Mouse (Mus musculus): ENCODE results near the gene Wfdc9. TPM values are rescaled to one million over a fixed set of nuclear protein-coding genes. Genes with fewer than 3 reads are reported as not detected.

Gene Wfdc9
- polyA plus RNA-seq (2015; fragmentation: Nextera tagmentation; extraction: Ambion mirVana), result 0.58 TPM in 1 of 2 replicates, not detected in the other

DNA sequence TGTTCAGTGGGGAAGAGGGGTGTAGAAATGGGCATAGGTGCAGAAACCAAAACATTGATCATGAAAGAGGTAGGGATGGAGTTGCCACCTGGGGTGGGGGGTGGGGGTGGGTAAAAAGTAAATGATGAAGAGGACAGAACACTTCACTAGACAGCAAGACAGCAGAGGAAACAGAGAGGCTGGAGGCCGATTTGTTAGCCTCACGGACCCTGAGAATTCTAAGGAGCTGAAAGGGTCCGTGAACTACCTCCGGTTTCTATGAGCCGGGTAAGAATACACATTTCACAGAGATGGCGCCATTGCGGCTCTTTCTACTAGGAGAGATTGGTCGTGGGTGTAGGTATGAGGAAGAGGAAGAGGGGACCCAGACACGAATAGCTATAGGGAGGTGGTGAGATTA is at the start of gene Wfdc9:
Gene Wfdc9 (minus strand): TSS at position 101 of the 400 bp plus-strand sequence.
- Histone ChIP-seq H3K9ac (ENCODE audit: low read length) (no peak within 1 kb of the TSS), H3K27ac (replicated peaks) (no peak within 1 kb of the TSS), H3K4me3 (ENCODE audit: low read depth, low read length) (no peak within 1 kb of the TSS), H3K9me3 (ENCODE audit: control insufficient read depth, low read length) (no peaks in the 10 kb centered on the region), H3K4me1 (replicated peaks; ENCODE audit: control insufficient read depth, insufficient read depth) (no peaks in the 10 kb centered on the region), H3K4me2 (replicated peaks; ENCODE audit: low read depth) (no peak within 1 kb of the TSS), H3K36me3 (ENCODE audit: control insufficient read depth, insufficient read depth, low read length) (no peaks in the 10 kb centered on the region), H3K27me3 (ENCODE audit: control insufficient read depth, insufficient read depth, low read length) (no peaks in the 10 kb centered on the region)
- no peak for TF ChIP-seq EP300 (optimal IDR thresholded peaks at IDR 0.05)
- no peak for TF ChIP-seq CTCF (IDR thresholded peaks at IDR 0.05; ENCODE audit: low read depth)
- ATAC-seq (ENCODE audit: low FRiP score, low TSS enrichment) (no peak), DNase-seq (ENCODE audit: low spot score) (no peak)
- WGBS, result 82% methylated on average over 9 of the region's 9 CpGs

DNA sequence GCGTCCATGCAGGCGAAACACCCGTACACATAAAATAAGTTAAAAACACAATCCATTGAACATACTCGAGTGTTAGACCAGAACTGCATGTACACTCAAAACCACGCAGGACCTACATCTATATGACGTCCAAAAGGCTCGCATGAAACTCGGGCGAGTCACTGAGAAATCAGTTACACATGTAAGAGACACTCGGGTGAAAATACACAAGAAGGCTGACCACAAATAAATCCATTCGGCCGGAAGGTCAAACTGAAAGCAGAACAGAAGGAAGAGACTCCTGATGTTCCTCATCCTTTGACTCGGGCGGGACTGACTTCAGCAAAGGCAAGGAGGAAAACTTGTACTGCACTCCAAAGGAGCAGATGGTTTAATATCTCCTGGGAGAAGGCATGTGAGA is 49.6 kb upstream of the Wfdc9 start:
- Histone ChIP-seq H3K27ac (replicated peaks) (no peak overlapping the region), H3K27me3 (ENCODE audit: control insufficient read depth, insufficient read depth, low read length) (no peaks in the 10 kb centered on the region), H3K36me3 (ENCODE audit: control insufficient read depth, insufficient read depth, low read length) (no peaks in the 10 kb centered on the region), H3K9me3 (ENCODE audit: control insufficient read depth, low read length) (no peaks in the 10 kb centered on the region), H3K9ac (ENCODE audit: low read length) (no peak overlapping the region), H3K4me1 (replicated peaks; ENCODE audit: control insufficient read depth, insufficient read depth) (no peaks in the 10 kb centered on the region), H3K4me3 (ENCODE audit: low read depth, low read length) (no peak overlapping the region), H3K4me2 (replicated peaks; ENCODE audit: low read depth) (no peak overlapping the region)
- DNase-seq (ENCODE audit: low spot score), result no peak
- WGBS, result 91% methylated on average over 14 of the region's 14 CpGs
- no peak for ATAC-seq (ENCODE audit: low FRiP score, low TSS enrichment)
- no peak for TF ChIP-seq CTCF (IDR thresholded peaks at IDR 0.05; ENCODE audit: low read depth)
- TF ChIP-seq EP300 (optimal IDR thresholded peaks at IDR 0.05), result no peak

DNA sequence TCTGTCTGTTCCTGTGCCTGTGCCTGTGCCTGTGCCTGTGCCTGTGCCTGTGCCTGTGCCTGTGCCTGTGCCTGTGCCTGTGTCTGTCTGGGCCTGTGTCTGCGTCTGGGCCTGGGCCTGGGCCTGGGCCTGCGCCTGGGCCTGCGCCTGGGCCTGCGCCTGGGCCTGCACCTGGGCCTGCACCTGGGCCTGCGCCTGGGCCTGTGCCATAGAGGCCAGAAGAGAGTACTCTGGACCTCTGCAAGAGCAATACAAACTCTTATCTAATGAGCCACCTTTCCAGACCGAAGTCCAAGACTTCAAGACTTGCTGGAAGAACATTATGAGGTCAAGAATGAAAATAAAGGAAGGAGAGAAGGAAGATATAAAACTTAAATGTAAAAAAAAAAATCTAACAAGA is 48.9 kb upstream of the Wfdc9 start:
- Histone ChIP-seq H3K27me3 (ENCODE audit: control insufficient read depth, insufficient read depth, low read length) (no peaks in the 10 kb centered on the region), H3K4me2 (replicated peaks; ENCODE audit: low read depth) (no peak overlapping the region), H3K4me3 (ENCODE audit: low read depth, low read length) (no peak overlapping the region), H3K4me1 (replicated peaks; ENCODE audit: control insufficient read depth, insufficient read depth) (no peaks in the 10 kb centered on the region), H3K9ac (ENCODE audit: low read length) (no peak overlapping the region), H3K27ac (replicated peaks) (no peak overlapping the region), H3K9me3 (ENCODE audit: control insufficient read depth, low read length) (no peaks in the 10 kb centered on the region), H3K36me3 (ENCODE audit: control insufficient read depth, insufficient read depth, low read length) (no peaks in the 10 kb centered on the region)
- no peak for DNase-seq (ENCODE audit: low spot score)
- TF ChIP-seq CTCF (IDR thresholded peaks at IDR 0.05; ENCODE audit: low read depth) (no peak), EP300 (optimal IDR thresholded peaks at IDR 0.05) (no peak)
- no peak for ATAC-seq (ENCODE audit: low FRiP score, low TSS enrichment)
- WGBS, result 93% methylated on average over 6 of the region's 6 CpGs

DNA sequence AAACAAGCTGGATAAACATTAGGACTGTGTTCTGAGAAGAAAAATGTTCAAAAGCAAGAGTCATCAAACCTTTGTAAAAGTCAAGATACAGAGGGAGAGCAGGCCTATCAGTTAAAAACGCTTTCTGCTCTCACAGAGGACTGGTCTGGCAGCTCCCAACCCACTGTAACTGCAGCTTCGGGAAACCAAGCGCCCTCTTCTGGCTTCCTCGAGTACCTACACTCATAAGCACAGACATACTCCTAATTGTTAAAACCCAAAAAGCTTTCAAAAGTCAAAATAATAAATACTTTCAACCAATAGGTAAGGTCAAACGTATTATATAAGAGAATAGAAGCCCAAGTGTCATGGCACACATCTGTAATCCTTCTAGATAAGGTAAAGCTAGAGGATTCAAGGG is 47.9 kb upstream of the Wfdc9 start:
- WGBS, result 83% methylated on average over 5 of the region's 5 CpGs
- Histone ChIP-seq H3K4me2 (replicated peaks; ENCODE audit: low read depth) (no peak overlapping the region), H3K27ac (replicated peaks) (no peak overlapping the region), H3K4me3 (ENCODE audit: low read depth, low read length) (no peak overlapping the region), H3K4me1 (replicated peaks; ENCODE audit: control insufficient read depth, insufficient read depth) (no peaks in the 10 kb centered on the region), H3K36me3 (ENCODE audit: control insufficient read depth, insufficient read depth, low read length) (no peaks in the 10 kb centered on the region), H3K9ac (ENCODE audit: low read length) (no peak overlapping the region), H3K9me3 (ENCODE audit: control insufficient read depth, low read length) (no peaks in the 10 kb centered on the region), H3K27me3 (ENCODE audit: control insufficient read depth, insufficient read depth, low read length) (no peaks in the 10 kb centered on the region)
- no peak for ATAC-seq (ENCODE audit: low FRiP score, low TSS enrichment)
- DNase-seq (ENCODE audit: low spot score), result no peak
- TF ChIP-seq EP300 (optimal IDR thresholded peaks at IDR 0.05) (no peak), CTCF (IDR thresholded peaks at IDR 0.05; ENCODE audit: low read depth) (no peak)

DNA sequence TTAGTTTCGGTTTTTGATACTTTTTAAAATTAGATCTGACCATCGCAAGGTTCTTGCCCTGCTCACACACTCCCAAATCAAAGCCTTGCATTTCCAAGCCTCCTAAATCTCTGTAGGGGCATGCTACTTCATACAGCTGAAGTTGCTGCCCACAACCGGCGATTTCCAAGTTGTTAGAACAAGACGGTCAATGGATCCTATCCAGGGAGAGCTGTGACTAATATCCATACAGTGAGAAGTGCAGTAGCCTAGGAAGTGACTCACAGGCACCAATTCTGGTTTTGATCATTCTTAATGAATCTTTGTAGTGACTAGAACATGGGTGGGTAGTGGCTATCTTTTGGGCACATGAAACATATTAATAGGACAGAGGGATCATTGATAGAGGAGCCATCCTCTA is 45.4 kb upstream of the Wfdc9 start:
- Histone ChIP-seq H3K9ac (ENCODE audit: low read length) (no peak overlapping the region), H3K27ac (replicated peaks) (no peak overlapping the region), H3K36me3 (ENCODE audit: control insufficient read depth, insufficient read depth, low read length) (no peaks in the 10 kb centered on the region), H3K4me2 (replicated peaks; ENCODE audit: low read depth) (no peak overlapping the region), H3K27me3 (ENCODE audit: control insufficient read depth, insufficient read depth, low read length) (no peaks in the 10 kb centered on the region), H3K4me3 (ENCODE audit: low read depth, low read length) (no peak overlapping the region), H3K4me1 (replicated peaks; ENCODE audit: control insufficient read depth, insufficient read depth) (no peaks in the 10 kb centered on the region), H3K9me3 (ENCODE audit: control insufficient read depth, low read length) (no peaks in the 10 kb centered on the region)
- DNase-seq (ENCODE audit: low spot score) (no peak), ATAC-seq (ENCODE audit: low FRiP score, low TSS enrichment) (no peak)
- 63% methylated on average over 5 of the region's 5 CpGs for WGBS
- no peak for TF ChIP-seq CTCF (IDR thresholded peaks at IDR 0.05; ENCODE audit: low read depth)
- no peak for TF ChIP-seq EP300 (optimal IDR thresholded peaks at IDR 0.05)

DNA sequence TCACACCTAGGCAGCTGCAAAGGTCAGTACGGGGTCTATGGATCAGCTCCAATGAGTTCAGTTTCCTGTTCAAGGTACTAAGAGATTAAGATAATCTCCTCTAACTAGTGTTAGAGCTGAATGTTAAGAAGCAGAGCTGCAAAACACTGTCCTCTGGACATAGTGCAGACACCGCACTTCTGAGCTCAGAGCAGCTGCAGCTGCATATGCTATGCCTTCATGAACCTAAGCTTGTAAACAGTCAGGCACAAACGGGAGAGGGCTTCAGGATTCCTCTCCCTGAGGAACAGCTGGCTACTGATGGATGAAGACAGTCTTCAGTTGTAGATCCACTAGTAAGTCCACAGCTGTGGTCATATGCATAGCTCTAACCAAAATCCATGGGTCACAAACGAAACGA is 44.6 kb upstream of the Wfdc9 start:
- WGBS, result 37% methylated on average over 5 of the region's 5 CpGs
- DNase-seq (ENCODE audit: low spot score) (no peak), ATAC-seq (ENCODE audit: low FRiP score, low TSS enrichment) (no peak)
- Histone ChIP-seq H3K4me3 (ENCODE audit: low read depth, low read length) (no peak overlapping the region), H3K27me3 (ENCODE audit: control insufficient read depth, insufficient read depth, low read length) (no peaks in the 10 kb centered on the region), H3K9me3 (ENCODE audit: control insufficient read depth, low read length) (no peaks in the 10 kb centered on the region), H3K4me1 (replicated peaks; ENCODE audit: control insufficient read depth, insufficient read depth) (no peaks in the 10 kb centered on the region), H3K27ac (replicated peaks) (no peak overlapping the region), H3K4me2 (replicated peaks; ENCODE audit: low read depth) (no peak overlapping the region), H3K9ac (ENCODE audit: low read length) (no peak overlapping the region), H3K36me3 (ENCODE audit: control insufficient read depth, insufficient read depth, low read length) (no peaks in the 10 kb centered on the region)
- no peak for TF ChIP-seq CTCF (IDR thresholded peaks at IDR 0.05; ENCODE audit: low read depth)
- no peak for TF ChIP-seq EP300 (optimal IDR thresholded peaks at IDR 0.05)
